Mouse (Mus musculus) CD8-positive naive resting alpha-beta T cell, adult 2 months (primary cell): ENCODE results near the gene Rspo4.

ENCODE experiments used
- DNase-seq, 2 experiments: peaks; one replicate each; pipeline ENCODE4 v3.0.0; 2022; ENCODE audit warnings: low read depth in 2 of 2, low spot score in 2 of 2

Gene Rspo4

DNA sequence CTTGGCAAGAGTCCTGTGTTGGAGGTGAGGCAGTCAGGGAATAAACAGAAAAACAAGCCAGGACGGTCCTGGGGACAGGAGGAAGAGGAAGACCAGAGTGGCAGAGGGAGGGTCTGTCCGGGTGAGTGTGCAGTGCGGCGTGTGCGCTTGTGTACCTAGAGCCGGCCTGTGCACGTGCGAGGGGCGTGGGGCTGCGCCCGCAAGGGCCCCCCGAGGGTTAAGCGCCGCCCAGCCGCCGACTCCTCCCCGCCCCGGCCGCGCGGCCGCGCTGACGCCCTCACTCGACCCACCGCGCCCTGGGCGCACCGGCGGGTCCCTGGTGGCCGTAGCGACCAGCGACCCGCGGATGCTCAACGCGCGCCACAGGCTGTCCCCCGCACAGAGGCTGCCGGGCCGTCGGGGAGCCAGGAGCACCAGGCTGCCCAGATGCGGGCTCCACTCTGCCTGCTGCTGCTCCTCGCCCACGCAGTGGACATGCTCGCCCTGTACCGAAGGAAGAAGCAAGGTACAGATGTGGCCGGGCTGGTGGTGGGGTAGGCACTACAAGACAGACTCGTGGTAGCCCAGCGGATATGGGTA, at the start of gene Rspo4:
Gene Rspo4 (plus strand): TSS at position 280 of the 579 bp plus-strand sequence.
- DNase-seq, result no peak

DNA sequence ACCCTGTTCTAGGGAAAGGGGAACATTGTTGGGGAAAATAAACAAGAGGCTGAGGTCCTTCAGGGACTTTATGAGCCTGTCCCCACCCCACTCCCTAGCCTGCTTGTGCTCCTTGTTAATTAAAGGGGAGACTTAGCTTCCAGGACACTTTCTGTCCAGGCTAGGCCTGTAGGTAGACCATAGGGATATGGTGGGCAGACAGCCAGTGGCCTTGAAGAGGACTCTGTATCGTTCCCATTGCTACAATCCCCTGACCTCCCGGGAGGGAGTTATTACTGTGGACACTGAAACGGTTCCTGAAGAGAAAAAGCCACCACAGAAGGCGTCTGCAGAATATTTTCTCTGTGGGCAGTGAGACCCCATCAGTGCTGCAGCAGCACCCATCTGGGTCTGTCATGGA, 27.1 kb upstream of the Rspo4 start:
- DNase-seq, result no peak

DNA sequence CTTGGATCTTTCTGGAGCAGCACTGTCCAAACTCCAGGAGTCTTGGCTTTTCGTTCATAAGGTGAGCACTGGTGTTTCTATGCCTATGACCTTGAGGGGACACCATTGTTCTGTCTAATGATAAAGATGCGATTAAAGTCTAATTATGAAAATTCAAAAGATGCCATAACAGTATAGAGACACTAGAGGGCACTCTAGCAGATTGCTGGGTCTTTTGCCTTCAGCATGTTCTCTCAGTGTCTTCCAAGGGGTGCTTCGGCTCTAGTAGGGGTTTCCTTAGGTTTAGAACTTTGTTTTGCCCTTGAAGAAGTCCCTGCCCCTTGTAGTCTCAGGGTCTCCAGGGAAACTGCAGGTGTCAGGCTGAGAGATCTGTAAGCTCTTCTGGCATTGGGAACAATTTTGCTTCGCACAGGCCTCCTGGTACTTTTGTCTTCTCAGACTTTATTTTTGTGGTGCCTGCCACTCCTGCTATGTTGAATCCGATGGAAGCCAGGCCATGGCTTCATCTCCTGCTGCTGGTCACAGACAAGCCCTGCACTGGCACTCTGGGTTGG, 19.6 kb downstream of the Rspo4 start:
- DNase-seq, result no peak

DNA sequence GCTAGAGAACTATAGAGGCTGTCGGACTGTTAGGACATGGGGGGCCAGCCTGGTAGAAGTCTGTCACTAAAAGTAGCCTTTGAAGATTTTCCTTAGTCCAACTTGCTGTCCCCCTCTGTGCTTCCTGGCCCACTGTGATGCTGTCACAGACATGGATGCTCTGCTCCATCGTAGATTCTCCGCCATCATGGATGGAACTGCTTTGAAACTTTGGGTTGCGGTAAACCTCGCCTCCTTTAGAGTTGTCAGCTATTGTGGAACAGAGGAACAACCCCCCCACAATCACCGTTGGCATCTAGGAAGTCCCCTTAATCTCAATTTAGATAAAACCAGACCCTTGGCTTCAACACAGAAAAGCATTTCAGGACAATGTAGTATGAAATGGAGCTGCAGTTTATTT, 22.2 kb downstream of the Rspo4 start:
- no peak for DNase-seq

DNA sequence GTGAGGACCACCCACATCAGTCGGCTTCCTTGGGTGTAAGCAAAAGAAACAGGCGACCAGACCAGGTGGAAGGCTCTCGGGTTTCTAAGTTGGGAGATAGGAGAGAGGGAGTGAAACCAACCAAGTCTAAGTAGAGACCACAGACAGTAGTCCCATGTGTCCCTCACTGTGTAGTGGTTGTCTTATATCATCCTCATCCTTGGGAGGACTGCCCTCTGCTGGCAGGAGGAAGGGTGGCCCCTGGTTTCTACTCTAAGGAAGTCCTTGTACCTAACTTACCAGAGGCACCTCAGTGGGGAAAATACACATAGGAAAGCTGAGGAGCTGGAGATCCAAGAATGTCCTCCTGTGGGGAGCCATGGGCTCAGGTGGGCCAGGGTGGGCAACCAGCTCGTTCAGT, 23.8 kb downstream of the Rspo4 start:
- DNase-seq, result no peak

DNA sequence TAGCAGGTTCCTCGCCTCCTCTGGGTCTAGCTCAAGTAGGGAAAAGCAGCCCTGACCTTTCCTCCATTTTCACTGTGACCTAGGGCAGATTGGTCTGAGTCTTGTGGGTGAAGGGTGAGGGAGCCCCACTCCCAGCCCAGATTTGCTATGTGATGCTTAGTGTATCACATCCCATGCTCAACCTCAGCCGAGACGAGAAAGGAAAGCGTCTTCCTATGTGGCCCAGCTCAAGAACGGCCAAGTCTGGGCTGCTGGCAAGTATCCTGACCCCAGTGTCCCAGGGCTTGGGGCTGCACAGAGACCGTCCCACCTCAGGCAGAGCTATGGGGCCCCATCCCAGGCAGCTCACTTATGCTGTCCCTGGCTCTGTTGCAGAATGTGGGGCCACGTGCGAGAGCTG, 25.5 kb downstream of the Rspo4 start:
- no peak for DNase-seq

DNA sequence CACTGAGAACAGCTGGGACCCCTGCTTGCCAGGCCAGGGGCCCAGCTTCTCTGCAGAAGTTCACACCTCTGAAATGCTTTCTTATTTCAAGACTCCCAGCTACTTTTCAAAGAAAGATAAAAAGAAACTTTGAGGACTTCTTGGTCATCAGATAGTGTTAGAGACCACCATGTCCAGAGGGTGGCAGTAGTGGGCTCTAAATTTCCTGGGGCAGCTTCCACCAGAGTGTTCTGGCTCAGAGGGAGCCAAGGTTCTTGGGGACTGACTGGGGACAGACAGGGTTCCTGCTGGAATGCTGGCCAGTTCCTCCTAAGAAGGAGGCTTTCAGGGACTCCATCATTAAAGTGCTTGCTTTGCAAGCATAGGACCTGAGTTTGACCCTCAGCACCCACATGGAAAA, 31.8 kb downstream of the Rspo4 start:
- DNase-seq, result no peak

DNA sequence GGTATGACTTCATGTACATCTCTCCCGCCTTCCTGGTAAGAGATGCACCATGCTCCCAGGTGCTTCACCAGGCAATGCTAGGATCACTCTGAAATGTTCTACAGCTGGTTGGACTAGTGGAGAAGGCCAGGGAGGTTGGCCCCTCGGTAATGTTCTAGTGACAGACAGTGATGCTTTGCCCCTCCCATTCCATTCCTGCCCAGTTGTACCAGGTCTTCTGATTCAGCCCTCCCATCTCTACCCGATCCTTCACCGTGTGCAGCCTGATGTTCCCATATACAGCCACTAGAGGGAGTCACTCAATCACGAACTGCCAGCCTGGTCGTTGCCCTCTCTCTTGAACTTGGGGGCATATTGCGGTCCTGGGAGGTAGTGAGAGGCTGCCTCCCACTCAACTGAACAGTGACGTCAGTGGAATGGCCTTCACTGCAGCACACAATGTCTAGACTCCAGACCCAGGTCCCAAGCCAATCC, 33.3 kb downstream of the Rspo4 start:
- peak; percentile 30 to 35 for DNase-seq

DNA sequence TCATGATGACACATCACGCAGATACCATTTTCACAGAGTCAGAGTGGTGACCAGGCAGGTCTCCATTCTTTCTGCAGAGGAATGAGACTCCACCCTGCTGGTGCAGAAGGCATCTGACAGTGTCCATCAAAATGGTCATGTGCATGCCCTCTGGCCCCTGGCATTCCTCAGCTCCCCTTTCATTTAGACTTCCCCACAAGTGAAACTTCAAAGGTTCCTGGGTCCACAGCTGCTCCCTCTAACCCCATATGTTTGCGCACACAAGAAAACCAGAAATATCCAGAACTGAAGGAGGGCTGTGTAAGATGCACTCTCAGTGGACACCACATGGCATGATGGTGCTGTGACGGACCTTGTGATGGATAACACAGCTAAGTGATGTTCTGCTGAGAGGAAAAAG, 35.9 kb downstream of the Rspo4 start:
- DNase-seq, result no peak

DNA sequence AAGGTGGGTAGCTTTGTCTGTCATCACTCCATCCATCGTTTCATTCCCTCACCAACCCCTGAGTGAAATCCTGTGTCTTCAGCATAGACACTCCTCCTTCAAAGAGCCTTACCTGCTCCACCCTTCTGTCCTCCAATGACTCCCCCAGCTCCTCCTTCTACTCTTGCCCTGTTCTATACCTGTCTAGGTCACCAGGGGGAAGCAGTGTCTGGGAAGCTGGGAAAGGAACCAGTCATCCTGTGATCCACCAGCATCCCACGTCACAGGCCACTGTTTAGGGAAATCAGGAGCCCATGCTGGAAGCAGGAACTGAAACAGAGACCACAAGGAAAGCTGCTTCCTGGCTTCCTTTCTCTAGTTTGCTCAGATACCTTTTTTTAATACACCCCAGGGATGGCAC, 37.0 kb downstream of the Rspo4 start:
- DNase-seq, result no peak

DNA sequence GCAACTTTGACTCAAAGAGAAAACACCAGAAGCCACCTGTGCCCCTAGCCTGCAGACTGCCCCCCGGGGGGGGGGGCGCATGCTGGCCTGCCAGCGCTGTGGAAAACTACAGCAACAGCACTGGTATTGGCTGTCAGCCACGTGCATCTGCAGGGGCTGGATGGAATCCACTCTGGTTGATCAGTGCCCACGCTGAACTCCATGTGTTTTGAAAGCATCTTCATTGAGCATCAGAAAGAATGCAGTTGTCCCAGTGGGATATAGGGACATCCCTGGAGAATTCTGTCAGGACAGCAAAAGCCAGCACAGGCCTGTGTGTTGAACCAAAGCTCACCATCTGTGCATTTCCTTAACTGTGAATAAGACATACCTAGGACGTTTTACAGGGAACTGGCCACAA, 48.3 kb downstream of the Rspo4 start:
- no peak for DNase-seq

DNA sequence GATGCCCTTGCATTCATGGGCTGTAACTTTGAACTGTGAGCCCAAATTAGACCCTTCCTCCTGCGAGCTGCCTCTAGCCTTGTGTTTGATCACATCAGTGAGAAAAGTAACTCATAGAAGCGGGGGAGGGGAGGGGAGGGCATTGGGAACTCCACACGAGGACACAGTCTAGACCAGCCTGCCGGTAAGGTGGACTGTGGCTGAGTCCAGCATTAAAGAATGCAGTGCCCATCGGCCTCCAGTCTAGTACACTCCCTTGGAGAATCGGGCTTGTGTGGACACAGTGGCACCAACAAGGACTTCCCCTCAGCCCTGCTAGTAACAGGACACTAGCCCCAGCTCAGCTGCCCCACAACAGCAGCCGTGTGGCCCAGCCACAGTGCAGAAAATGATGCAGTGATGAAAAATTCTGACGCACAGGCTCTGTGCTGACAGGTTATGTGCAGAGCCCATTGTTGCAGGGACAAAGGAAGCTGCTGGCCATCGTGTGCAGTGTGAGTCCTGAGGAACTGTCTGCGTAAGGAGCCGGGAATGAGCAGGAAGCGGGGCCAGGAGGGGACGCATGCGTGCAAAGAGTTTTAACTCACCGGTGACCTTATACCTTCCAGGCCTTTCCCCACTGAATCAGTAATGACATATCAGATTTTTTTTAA, 50.5 kb downstream of the Rspo4 start:
- no peak for DNase-seq

DNA sequence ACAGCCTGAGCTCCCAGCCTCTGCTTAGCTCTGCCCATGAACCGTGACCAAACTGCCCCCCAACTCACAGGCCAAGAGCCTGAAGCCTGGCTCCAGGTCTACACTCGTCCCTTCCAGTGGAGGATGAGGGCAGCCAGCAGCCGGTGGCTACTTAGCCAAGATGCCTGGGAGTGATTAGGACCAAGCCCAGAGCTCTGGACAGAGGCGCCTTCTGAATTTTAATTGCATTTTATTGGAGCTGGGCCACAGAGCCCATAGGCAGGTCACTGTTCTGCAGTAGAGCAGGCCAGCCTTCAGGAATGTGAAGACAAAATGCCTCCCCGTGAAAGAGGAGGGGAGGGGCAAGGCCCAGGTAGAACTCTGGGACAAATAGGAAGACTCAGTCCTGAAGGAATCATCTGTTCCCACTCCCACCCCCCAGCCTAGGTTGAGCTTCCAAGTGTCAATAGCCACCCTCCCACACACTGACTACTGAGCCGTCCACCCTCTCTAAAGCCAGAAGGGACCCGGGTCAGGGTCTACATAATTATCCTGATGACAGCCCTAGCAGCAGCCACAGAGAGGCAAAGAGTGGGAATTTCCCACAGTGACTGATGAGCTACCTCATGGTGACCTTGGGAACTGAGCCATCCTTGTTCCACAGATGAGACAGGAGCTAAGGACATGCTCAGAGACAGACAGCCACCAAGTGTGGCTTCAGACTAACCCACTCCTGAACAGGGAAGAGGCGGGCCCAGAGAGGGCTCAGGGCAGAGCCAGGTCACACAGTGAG, 51.7 kb downstream of the Rspo4 start:
- DNase-seq, result no peak

DNA sequence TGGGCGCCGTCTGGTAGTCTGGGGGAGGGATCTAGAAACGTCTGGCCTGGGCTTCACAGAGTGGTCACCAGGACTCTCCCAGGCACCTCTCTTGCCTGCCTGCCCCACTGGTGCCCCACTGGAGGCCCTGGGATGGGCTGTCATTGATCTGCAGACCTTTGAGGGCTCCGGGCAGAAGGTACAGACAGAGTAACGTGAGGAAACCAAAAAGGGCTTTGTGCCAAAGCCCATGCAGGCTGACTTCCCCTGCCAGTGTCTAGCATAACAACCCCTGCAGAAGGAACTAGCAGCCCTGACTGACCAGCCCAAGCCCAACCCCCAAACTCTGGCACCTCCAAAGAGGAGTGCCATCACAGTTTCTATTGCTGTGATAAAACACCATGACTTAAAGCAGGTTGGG, 53.2 kb downstream of the Rspo4 start:
- DNase-seq, result no peak

DNA sequence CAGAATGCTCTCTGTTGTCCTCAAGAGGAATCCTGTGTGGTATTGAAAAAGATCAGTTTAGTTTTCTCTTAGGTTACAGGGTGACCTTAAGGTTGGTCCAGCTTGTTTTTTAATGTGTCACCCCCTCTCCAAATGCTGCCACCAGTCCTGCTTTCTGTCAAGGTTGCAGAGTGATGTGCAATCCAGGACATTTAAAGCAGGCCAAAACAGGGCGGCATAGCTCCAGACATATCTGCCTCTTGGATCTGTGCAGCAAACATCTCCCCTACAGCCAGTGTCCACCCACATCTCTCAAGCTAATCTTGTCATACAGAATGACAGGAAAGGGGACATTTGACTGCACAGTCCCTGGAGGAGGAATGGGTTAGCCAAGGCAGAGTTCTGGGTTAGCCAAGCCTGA, 55.4 kb downstream of the Rspo4 start:
- no peak for DNase-seq

DNA sequence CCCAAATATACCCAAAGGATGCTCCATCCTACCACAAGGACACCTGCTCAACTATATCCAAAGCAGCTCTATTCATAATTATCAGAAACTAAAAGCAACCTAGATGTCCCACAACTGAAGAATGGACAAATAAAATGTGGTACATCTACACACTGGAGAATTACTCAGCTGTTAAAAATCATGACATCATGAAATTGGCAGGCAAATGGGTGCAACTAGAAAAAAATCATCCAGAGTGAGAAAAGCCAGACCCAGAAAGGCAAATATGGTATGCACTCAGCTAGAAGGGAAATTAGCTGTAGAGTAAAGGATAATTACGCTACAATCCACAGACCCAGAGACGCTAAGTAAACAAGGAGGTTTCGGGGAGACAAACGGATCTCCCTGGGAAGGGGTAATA, 58.1 kb downstream of the Rspo4 start:
- DNase-seq, result no peak

DNA sequence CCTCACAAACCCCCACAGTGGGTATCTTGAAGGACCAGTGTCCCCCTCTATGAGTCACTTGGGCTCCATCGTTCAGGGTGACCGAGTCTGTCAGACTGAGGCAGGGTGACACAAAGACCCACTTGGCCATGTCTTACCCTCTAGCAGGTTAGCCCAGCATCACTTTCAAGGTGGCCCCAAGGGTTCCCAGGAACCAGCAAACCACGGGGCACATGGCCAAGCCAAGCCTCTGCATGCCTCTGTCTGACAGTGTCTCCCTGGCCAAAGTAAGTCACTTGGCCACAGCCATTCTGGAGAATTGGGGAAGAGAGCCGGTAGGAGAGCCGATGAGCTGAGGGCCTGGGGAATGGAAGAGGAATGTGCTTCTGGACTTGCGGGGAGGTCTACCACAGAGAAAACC, 60.5 kb downstream of the Rspo4 start:
- no peak for DNase-seq

DNA sequence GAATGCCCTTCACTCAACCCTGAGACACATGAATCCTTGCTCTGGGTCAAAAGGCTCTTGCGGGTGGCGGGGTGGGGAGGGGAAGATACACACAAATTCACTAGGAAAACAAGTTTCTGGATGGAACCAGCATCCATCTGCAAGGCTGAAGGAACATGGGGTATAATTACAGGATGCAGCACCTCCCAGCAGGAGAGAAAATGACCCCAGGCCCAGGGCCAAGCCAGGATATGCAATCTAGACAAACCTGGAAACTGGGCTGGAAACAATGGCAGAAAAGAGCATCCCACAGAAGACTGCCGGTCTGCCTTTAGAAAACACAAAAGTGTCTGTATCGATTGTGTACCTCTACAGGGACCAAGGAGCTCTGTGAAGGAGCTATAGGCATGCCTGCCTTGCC, 61.2 kb downstream of the Rspo4 start:
- no peak for DNase-seq

DNA sequence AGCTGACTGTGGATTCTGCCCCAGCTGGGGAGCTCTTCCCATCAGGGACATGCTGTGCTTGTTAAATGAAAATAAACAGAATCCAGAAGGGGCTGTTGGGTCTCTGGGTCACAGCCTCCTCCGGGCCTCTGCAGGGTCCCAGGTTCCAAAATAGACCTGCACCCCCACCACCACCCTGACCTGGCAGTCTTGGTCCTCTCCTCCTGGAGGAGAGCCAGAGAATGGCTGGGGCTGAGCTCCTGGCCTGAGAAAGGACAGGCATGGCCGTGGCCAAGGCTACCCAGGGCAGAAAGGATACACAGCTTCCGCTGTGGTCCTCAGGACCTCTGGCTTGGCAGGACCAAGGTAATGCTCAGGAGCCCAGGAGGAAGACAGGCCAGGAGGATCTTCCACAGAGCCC, 61.9 kb downstream of the Rspo4 start:
- no peak for DNase-seq

DNA sequence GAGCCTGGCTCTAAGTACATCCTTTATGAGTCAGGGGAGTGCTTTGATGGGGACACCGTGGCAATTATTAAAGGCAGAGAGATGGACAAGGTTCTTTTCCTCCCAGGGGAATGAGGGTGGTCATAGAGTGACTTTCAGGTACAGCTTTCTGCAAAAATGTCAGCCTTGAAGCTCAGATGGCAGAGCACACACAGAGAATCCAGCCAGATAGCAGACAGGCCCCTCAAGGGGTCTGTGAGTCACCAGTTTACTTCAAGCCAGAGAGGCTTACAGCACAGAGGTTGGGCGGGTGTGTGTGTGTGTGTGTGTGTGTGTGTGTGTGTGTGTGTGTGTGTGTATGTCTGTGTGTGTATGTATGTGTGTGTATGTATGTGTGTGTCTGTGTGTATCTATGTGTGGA, 64.3 kb downstream of the Rspo4 start:
- no peak for DNase-seq

DNA sequence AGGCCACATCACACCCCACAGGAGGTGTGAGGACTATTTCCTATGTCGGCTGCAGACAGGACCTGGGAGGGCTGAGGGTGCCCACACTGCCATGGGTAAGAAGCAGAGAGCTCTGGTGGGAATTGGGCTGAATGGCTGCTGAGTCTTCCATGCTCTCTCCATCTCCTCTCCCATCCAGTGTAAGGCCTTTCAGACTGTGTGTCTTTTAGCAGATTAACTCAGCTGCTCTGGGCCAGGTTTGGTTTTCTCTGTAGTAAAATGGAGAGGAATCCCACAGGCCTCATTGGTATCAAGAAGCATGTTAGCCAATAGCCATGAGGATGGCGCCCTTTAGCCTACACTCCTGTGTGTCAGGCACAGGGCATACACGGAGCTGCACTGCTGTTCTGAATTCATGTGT, 66.7 kb downstream of the Rspo4 start:
- no peak for DNase-seq

DNA sequence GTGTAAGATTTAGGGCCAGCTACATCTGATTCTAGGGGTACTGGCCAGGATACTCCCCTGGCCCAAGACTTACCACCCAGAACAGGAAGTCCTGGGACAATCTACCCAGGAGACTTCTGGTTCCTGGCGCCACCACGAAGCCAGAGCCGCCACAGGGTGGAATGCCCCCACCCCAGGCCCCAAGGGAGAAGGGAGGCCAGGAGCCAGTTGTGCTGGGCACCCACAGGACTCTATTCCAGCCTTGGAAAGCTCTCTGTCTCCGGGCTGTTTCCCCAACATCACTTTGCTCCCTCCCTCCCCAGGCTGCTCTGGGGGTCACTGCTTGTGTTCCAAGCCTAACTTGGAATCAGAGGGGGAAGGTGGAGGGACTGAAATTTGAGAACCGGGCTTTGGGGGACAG, 67.8 kb downstream of the Rspo4 start:
- no peak for DNase-seq
